Mouse (Mus musculus): Measurements from ENCODE around the gene Grik4. TPM values are rescaled to one million over a fixed set of nuclear protein-coding genes. Genes with fewer than 3 reads are reported as not detected.

Gene Grik4
- polyA plus RNA-seq, 1 experiment: 9.8 TPM

GRCm38 (mm10) chr9:42816815-42817214 lies 127.5 kb downstream of the Grik4 start:
- DNase-seq (ENCODE audit: low read depth): no peak
- TF ChIP-seq CTCF (IDR thresholded peaks at IDR 0.05; ENCODE audit: borderline replicate concordance, extremely low read depth, insufficient read depth, insufficient read length) (no peak), POLR2A (IDR thresholded peaks at IDR 0.05; ENCODE audit: borderline replicate concordance, extremely low read depth, insufficient read depth, insufficient read length, poor library complexity, severe bottlenecking) (no peak)

DNA sequence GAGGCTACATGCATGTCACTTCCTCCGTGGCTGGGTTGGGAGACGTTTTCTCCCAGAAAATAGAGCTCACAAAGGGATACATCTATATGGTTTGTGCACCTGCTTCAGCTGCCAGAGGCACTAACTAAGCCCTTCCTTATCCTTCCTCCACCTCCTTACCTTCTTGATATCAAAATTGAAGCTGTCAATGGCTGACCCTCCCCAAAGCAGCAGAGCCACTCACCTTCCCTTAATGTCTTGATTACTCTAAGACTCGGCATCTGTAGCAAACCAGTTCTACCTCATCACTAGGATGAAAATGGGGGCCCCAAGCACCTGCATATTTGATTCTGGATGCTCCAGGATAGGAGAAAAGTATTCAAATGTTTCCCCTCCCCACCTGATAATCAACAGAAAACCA lies 135.1 kb downstream of the Grik4 start:
- TF ChIP-seq CTCF (IDR thresholded peaks at IDR 0.05; ENCODE audit: borderline replicate concordance, extremely low read depth, insufficient read depth, insufficient read length): no peak
- no peak for TF ChIP-seq POLR2A (IDR thresholded peaks at IDR 0.05; ENCODE audit: borderline replicate concordance, extremely low read depth, insufficient read depth, insufficient read length, poor library complexity, severe bottlenecking)
- DNase-seq (ENCODE audit: low read depth): no peak

GRCm38 (mm10) chr9:42808394-42808793 lies 135.9 kb downstream of the Grik4 start:
- no peak for DNase-seq (ENCODE audit: low read depth)
- TF ChIP-seq POLR2A (IDR thresholded peaks at IDR 0.05; ENCODE audit: borderline replicate concordance, extremely low read depth, insufficient read depth, insufficient read length, poor library complexity, severe bottlenecking): no peak
- TF ChIP-seq CTCF (IDR thresholded peaks at IDR 0.05; ENCODE audit: borderline replicate concordance, extremely low read depth, insufficient read depth, insufficient read length): peak; percentile 32; the same call in 1 of the 2 replicates

DNA sequence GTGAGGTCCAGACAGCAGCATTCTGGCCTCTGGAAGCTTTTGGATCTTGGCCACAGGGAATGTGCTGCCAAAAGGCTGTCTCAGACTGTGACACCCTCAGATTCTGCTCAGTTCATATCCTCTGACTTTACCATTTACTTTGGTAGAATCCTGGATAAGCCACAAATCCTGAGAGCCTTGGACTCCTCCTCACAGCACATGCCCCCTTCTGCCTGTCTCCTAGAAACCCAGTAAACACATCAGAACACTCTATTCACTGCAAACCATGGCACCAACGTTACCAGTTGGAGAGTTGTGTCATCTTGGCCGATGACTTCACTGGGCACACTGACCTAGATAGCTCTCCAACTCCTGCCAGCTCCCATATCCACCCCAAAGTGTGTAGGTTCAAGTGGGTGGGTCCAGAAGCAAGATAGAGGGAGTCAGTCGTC lies 141.2 kb downstream of the Grik4 start:
- TF ChIP-seq POLR2A (IDR thresholded peaks at IDR 0.05; ENCODE audit: borderline replicate concordance, extremely low read depth, insufficient read depth, insufficient read length, poor library complexity, severe bottlenecking) (no peak), CTCF (IDR thresholded peaks at IDR 0.05; ENCODE audit: borderline replicate concordance, extremely low read depth, insufficient read depth, insufficient read length) (no peak)

DNA sequence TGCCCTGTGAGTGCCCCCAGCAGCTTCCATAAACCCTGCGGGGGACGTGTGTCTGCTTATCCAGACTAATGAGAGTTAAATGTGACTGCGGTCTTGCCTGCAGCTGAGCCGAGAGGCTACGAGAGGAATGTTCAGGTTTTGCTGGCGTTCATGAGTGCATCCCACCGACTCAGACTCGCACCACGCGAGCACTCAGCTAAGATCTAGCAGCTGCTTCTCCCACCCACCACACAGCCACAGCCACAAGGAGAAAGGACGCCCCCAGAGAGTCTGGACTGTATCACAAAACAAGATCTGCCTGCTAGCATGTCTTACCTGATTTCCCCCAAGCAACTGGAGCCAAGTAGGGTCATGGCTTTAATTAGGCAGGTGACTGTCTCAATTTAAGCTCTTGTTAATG lies 142.4 kb downstream of the Grik4 start:
- TF ChIP-seq POLR2A (IDR thresholded peaks at IDR 0.05; ENCODE audit: borderline replicate concordance, extremely low read depth, insufficient read depth, insufficient read length, poor library complexity, severe bottlenecking): no peak
- no peak for TF ChIP-seq CTCF (IDR thresholded peaks at IDR 0.05; ENCODE audit: borderline replicate concordance, extremely low read depth, insufficient read depth, insufficient read length)
- no peak for DNase-seq (ENCODE audit: low read depth)

More for the DNA sequence above, 141.2 kb downstream of the Grik4 start:
- DNase-seq (ENCODE audit: low read depth): no peak

- no peak for DNase-seq (ENCODE audit: low read depth)
- TF ChIP-seq CTCF (IDR thresholded peaks at IDR 0.05; ENCODE audit: borderline replicate concordance, extremely low read depth, insufficient read depth, insufficient read length) (no peak), POLR2A (IDR thresholded peaks at IDR 0.05; ENCODE audit: borderline replicate concordance, extremely low read depth, insufficient read depth, insufficient read length, poor library complexity, severe bottlenecking) (no peak)
Observed at GRCm38 (mm10) chr9:42800138-42800537, 144.2 kb downstream of the Grik4 start.

DNA sequence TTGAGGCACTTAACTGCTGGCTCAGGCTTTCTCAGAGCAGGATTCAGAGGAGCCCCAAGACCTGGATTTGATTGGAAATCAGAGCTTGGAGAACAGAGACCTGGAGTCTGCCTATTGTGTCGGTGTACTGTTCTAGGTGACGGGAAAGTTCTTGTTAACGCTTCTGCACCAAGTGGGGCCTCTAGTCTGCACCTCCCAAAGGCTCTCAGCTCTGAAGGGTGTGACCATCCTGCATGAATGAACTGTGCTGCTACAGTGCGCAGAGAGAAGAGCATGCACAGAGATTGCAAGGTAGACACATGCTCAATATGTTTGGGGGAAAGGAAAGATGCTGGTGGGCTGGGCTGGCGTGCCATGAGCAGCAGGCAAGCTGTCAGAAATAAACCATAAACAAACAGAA lies 144.6 kb downstream of the Grik4 start:
- no peak for DNase-seq (ENCODE audit: low read depth)
- TF ChIP-seq POLR2A (IDR thresholded peaks at IDR 0.05; ENCODE audit: borderline replicate concordance, extremely low read depth, insufficient read depth, insufficient read length, poor library complexity, severe bottlenecking) (no peak), CTCF (IDR thresholded peaks at IDR 0.05; ENCODE audit: borderline replicate concordance, extremely low read depth, insufficient read depth, insufficient read length) (no peak)

GRCm38 (mm10) chr9:42799242-42799641 lies 145.1 kb downstream of the Grik4 start:
- TF ChIP-seq CTCF (IDR thresholded peaks at IDR 0.05; ENCODE audit: borderline replicate concordance, extremely low read depth, insufficient read depth, insufficient read length) (no peak), POLR2A (IDR thresholded peaks at IDR 0.05; ENCODE audit: borderline replicate concordance, extremely low read depth, insufficient read depth, insufficient read length, poor library complexity, severe bottlenecking) (no peak)
- DNase-seq (ENCODE audit: low read depth): peak; percentile 78

DNA sequence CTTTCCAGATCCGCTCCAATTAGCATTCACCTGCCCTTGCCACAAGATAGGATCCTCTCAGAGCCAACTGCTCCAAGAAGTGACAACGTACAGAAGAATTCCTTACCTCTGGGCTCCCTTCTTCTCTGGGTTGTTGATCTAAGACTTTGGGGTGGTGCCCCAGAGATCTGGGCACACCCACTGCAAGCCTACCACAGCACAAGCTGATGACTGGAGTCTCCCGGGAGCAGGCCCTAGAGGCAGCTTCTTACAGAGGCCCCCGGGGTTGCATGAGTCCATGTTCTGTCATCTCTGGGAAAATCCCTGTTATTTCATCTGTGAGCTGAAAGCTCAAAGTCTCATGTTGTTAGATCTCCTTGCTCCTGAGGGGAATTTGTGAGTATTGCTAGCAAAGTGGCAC lies 146.0 kb downstream of the Grik4 start:
- no peak for DNase-seq (ENCODE audit: low read depth)
- no peak for TF ChIP-seq POLR2A (IDR thresholded peaks at IDR 0.05; ENCODE audit: borderline replicate concordance, extremely low read depth, insufficient read depth, insufficient read length, poor library complexity, severe bottlenecking)
- TF ChIP-seq CTCF (IDR thresholded peaks at IDR 0.05; ENCODE audit: borderline replicate concordance, extremely low read depth, insufficient read depth, insufficient read length): no peak

GRCm38 (mm10) chr9:42797276-42797675 lies 147.0 kb downstream of the Grik4 start:
- TF ChIP-seq CTCF (IDR thresholded peaks at IDR 0.05; ENCODE audit: borderline replicate concordance, extremely low read depth, insufficient read depth, insufficient read length) (no peak), POLR2A (IDR thresholded peaks at IDR 0.05; ENCODE audit: borderline replicate concordance, extremely low read depth, insufficient read depth, insufficient read length, poor library complexity, severe bottlenecking) (no peak)
- no peak for DNase-seq (ENCODE audit: low read depth)

DNA sequence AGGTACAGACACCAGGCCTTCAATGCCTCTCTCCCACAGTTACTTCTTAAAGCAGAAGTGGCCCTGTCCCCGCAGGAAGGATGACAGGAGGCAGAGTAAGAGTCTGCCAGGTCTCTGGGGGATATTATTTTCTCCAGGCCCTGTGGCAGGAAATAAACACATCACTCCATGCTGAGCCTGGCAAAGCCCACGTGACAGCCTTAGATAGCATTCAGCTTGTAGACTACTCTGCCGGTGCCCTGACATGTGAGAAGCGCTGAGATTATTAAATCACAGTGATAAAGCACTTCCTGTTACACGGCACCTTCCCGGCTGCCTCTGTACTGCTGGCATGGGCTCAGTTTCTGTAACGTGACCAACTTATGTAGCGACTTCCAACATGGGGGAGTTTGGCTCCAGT lies 148.4 kb downstream of the Grik4 start:
- TF ChIP-seq CTCF (IDR thresholded peaks at IDR 0.05; ENCODE audit: borderline replicate concordance, extremely low read depth, insufficient read depth, insufficient read length): no peak
- no peak for TF ChIP-seq POLR2A (IDR thresholded peaks at IDR 0.05; ENCODE audit: borderline replicate concordance, extremely low read depth, insufficient read depth, insufficient read length, poor library complexity, severe bottlenecking)
- DNase-seq (ENCODE audit: low read depth): peak; percentile 64

GRCm38 (mm10) chr9:42794006-42794405 lies 150.3 kb downstream of the Grik4 start:
- no peak for DNase-seq (ENCODE audit: low read depth)
- no peak for TF ChIP-seq POLR2A (IDR thresholded peaks at IDR 0.05; ENCODE audit: borderline replicate concordance, extremely low read depth, insufficient read depth, insufficient read length, poor library complexity, severe bottlenecking)
- no peak for TF ChIP-seq CTCF (IDR thresholded peaks at IDR 0.05; ENCODE audit: borderline replicate concordance, extremely low read depth, insufficient read depth, insufficient read length)

Data from brain, embryonic 14.5 days (tissue).